Mouse (Mus musculus) heart, adult 18-20 months (tissue): ENCODE results near the gene Rnf24. TPM values are rescaled to one million over a fixed set of nuclear protein-coding genes. Genes with fewer than 3 reads are reported as not detected.

ENCODE experiments used
- DNase-seq, 2 experiments: peaks; one replicate each; pipeline ENCODE4 v3.0.0; 2021 to 2022; ENCODE audit warnings: mixed read lengths in 1 of 2
- microRNA-seq, 2 experiments: library from miRNA; unstranded; fragments of <30 nt; microRNA quantifications; one replicate each; pipeline ENCODE4 v1.2.0; 2022
- total RNA-seq, 2 experiments: library from RNA; stranded (reverse); gene quantifications; 2 replicates each; pipeline ENCODE4 v1.2.3; 2021

Rnf24 gene
- total RNA-seq, 2 experiments from 2014 or later = 3.9 to 4.1 TPM

- peak in 1 of 2 experiments; percentile 37 for DNase-seq
Observed at GRCm38 (mm10) chr2:131262680-131263670, 89.7 kb downstream of the Rnf24 start.

- DNase-seq = peak; percentile 98 to 99
Observed at GRCm38 (mm10) chr2:131262213-131262672, 90.4 kb downstream of the Rnf24 start, which contains the start of gene Pank2. Gene Pank2, plus strand, starts transcription at chr2:131262495.

GRCm38 (mm10) chr2:131261481-131262212 is 91.0 kb downstream of the Rnf24 start:
- no peak for DNase-seq

- DNase-seq = no peak
Observed at GRCm38 (mm10) chr2:131260544-131261307, 92.0 kb downstream of the Rnf24 start.

GRCm38 (mm10) chr2:131258693-131259092 is 94.0 kb downstream of the Rnf24 start:
- DNase-seq = no peak

GRCm38 (mm10) chr2:131255738-131256137 is 97.0 kb downstream of the Rnf24 start:
- no peak for DNase-seq

GRCm38 (mm10) chr2:131254329-131254713 is 98.4 kb downstream of the Rnf24 start:
- peak; percentile 36 to 45 for DNase-seq

- DNase-seq = peak; percentile 81
Observed at GRCm38 (mm10) chr2:131253681-131254328, 98.9 kb downstream of the Rnf24 start.

Small RNAs within 50 kb of the gene (microRNA-seq; reads per million reads assigned to microRNA genes)
- 17.6 to 26.6 reads per million in 2 experiments for gene Mir103-2

Other genes with a start within 250 kb of the Rnf24 start
- 10 to 100 TPM; 30.6 to 30.7 TPM for gene Hspa12b, start 225.6 kb downstream of the Rnf24 start, total RNA-seq
- gene Gm11037, start 219.4 kb downstream of the Rnf24 start, total RNA-seq = not detected
- gene 1700037H04Rik, start 192.8 kb downstream of the Rnf24 start, total RNA-seq = 10 to 100 TPM in 1 of 2 experiments, 1 to 10 TPM in 1; 9.7 to 17.7 TPM
- 10 to 100 TPM; 76.7 to 79.6 TPM for gene Cenpb, start 172.8 kb downstream of the Rnf24 start, total RNA-seq
- gene Cdc25b, start 165.9 kb downstream of the Rnf24 start, total RNA-seq = 1 to 10 TPM; 2.9 to 5.9 TPM
- 1 to 10 TPM; 4.7 to 5.5 TPM for gene Spef1, start 165.6 kb downstream of the Rnf24 start, total RNA-seq
- gene Ap5s1, start 145.8 kb downstream of the Rnf24 start, total RNA-seq = 10 to 100 TPM; 36.7 to 41.7 TPM
- gene Mavs, start 118.8 kb downstream of the Rnf24 start, total RNA-seq = 10 to 100 TPM; 64.0 to 78.2 TPM
- gene Pank2, start 90.4 kb downstream of the Rnf24 start, total RNA-seq = 10 to 100 TPM; 21.4 to 23.1 TPM
- gene Smox, start 138.6 kb upstream of the Rnf24 start, total RNA-seq = 10 to 100 TPM; 19.4 to 23.3 TPM
- gene Adra1d, start 209.4 kb upstream of the Rnf24 start, total RNA-seq = 1 to 10 TPM; 3.4 to 4.1 TPM